Mouse (Mus musculus) MEL-GATA-1-ER (cell line): Measurements from ENCODE around the gene Pgam2.

ENCODE experiments used
- DNase-seq: peaks from one replicate; pipeline ENCODE4 v3.0.0-alpha.2; 2012; ENCODE audit warnings: low read depth; ENCODE audit errors: extremely low read depth

Pgam2 gene

GRCm38 (mm10) chr11:5778481-5778880 lies 25.1 kb downstream of the Pgam2 start:
- no peak for DNase-seq

DNA sequence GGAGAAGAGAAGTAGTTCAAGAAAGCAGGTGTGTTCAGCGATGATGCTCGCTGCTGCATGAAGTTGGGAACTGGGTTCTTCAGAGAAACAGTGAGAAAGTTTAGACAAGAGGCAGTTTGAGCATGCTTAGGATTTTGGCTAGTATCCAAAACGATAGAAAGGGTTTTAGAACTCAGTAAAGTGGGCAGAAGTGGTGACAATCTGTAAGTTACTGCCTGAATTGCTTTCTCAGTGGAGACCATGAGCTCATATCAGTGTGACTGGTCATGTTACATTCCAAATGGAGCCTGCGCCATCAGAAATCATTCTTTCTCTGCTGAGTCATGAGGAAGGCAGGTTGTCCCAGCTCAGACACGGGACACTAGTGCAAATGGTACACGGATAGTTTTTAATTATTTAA lies 37.5 kb downstream of the Pgam2 start:
- DNase-seq = no peak

DNA sequence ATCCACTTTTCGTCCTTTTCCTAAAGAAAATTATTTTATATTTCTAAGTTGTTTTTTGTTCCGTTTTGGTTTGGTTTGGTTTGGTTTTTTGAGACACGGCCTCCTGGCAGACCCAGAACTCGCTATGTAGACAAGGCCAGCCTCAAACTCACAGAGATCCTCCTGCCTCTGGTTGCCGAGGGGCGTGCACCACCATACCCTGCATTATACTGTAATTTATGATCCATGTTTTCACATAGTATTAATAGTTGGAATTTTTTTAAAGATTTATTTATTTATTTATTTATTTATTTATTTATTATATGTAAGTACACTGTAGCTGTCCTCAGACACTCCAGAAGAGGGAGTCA lies 40.9 kb downstream of the Pgam2 start:
- DNase-seq = no peak

DNA sequence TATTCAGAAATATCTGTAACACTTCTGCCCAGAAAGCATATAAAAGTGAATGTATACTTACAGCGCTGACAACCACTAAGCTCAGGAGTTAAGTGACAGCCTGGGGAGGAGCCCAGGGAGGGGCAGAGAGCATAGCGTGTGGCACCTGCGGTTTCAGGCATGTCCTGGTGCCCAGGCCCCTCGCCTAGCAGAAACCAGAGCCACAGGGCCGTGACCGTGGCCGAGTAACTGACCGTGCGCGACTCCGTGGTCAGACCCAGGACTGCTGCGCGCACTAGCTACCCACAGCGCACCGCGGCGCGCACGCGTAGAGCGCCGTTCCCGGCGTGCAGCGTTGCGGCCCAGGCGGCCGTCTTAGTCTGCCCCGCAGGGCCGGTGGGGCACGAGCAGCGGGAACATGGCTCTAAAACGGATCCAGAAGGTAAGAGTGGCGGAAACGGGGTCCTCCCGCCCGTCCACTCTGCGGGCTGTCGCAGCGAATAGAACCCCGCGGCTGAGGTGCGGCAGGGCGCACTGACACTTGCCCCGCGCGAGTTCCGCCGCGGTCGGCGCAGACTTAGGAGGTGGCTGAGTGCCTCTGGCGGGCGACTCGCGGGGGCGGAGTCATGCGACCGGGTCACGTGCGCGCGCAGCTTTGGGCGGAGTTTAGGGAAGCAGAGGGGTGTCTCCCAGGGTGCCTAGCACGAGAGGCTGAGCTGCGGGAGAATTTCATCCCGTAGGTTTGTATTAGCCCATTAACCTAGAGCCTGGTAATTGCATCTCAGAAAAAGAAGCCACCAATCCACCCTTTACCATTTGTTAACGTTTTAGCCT lies 41.5 kb downstream of the Pgam2 start, which contains the start of gene Urgcp:
TSS of gene Urgcp (minus strand) at position 557 of the 813 bp plus-strand sequence.
- DNase-seq = peak; percentile 81

DNA sequence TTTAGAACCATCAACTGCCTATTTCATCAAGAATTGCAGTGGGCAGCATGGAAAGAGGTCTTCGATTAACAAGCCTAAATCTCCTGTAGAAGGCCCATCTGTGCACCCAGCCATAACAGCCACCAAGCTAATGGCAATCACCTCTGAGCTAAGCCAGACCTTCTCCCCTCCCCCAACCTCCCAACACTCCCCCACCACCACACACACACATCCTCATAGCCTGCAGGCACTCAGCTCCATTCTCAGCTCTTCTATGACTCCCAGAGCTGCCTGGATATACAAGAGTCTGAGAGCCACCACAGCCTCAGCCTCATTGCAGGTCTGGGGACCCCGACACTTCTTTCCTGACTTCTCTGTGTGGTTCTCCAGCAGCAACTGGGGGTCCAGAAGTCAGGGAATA lies 49.8 kb downstream of the Pgam2 start:
- no peak for DNase-seq
